Mouse (Mus musculus) heart, adult 2 months (tissue): ENCODE measurements around the gene Gm10964.

ENCODE experiments used
- CTCF ChIP-seq: fragments of 200-600 bp; IDR thresholded peaks from 2 replicates; pipeline ENCODE4 v1.8.1; 2022; ENCODE audit warnings: antibody characterized with exemption, mild to moderate bottlenecking, moderate library complexity
- POLR2A ChIP-seq: fragments of 200-500 bp; IDR thresholded peaks from 2 replicates; pipeline ENCODE4 v1.6.1; 2011; ENCODE audit warnings: mild to moderate bottlenecking, low read depth, low read length, control low read depth; ENCODE audit not compliant: insufficient read depth

DNA sequence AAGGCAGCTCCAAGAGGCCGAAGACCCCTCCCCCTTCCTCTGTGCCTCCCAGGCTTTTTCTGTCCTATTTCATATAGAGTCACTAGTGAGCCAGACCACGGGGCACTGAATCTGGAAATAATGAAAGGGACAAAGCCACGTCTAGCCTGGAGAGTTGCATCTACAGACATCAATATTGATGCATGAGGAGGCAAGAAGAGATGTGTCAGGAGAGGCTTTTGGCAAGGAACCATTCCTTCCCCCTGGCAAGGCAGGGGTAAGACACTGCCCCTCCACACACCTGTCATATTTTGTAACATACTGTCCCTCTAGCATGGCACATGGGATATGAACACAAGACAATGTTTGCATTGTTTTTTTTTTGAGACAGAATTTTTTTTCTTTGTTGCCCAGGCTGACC lies 12.5 kb upstream of the Gm10964 start:
- no peak for TF ChIP-seq CTCF
- TF ChIP-seq POLR2A = no peak
